In the genomic region with DNA sequence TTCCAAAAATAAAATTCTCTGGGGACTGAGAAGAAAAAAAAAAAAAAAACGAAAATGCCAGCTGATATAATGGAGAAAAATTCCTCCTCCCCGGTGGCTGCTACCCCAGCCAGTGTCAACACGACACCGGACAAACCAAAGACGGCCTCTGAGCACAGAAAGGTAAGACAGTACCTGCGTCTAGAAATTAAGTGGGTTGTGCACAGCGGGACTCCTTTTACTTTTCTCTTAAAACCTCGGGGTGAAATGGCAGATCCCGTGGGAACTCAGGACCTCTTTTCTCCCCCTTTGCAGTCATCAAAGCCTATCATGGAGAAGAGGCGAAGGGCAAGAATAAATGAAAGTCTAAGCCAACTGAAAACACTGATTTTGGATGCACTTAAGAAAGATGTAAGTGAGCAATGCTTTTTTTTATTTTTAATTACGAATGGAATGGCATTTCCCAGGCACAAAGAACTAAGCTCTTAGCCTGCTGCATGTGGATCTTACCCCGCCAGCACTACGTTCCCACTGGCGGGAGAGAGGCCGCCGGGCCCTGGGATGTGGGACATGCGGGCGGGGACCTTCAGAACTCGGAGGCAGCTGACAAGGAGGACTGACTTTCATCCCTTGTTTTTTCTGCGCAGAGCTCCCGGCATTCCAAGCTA, we compare ENCODE assay signal across 8 mouse cellular contexts. TPM values are rescaled to one million over a fixed set of nuclear protein-coding genes. Genes with fewer than 3 reads are reported as not detected.
DNase-seq lines count a peak whose midpoint lies in the region; ATAC-seq lines count a peak whose summit lies in the region.

No protein-coding gene starts in this region.

- H3K4me3 ChIP-seq in megakaryocyte, embryonic 14.5 days (replicated peaks) = peak overlapping the region; percentile 95
- peak overlapping the region; percentile 71 for H3K4me3 ChIP-seq in embryonic facial prominence, embryonic 12.5 days
- H3K4me3 ChIP-seq in hindbrain, embryonic 12.5 days = peak overlapping the region; percentile 55

- H3K27me3 ChIP-seq in megakaryocyte, embryonic 14.5 days (replicated peaks) = peaks cover 41% of the 10 kb centered on the region
- H3K27me3 ChIP-seq in embryonic facial prominence, embryonic 12.5 days = no peaks in the 10 kb centered on the region
- H3K27me3 ChIP-seq in hindbrain, embryonic 12.5 days = peaks cover 43% of the 10 kb centered on the region

- H3K4me1 ChIP-seq in megakaryocyte, embryonic 14.5 days = peaks cover 75% of the 10 kb centered on the region
- peaks cover 43% of the 10 kb centered on the region for H3K4me1 ChIP-seq in embryonic facial prominence, embryonic 12.5 days
- peaks cover 69% of the 10 kb centered on the region for H3K4me1 ChIP-seq in hindbrain, embryonic 12.5 days

- peak overlapping the region; percentile 94 for H3K4me2 ChIP-seq in embryonic facial prominence, embryonic 12.5 days (replicated peaks)
- peak overlapping the region; percentile 95 for H3K4me2 ChIP-seq in hindbrain, embryonic 12.5 days (replicated peaks)

- H3K36me3 ChIP-seq in megakaryocyte, embryonic 14.5 days (replicated peaks; ENCODE audit: low read length) = peaks cover 4% of the 10 kb centered on the region
- no peaks in the 10 kb centered on the region for H3K36me3 ChIP-seq in embryonic facial prominence, embryonic 12.5 days
- H3K36me3 ChIP-seq in hindbrain, embryonic 12.5 days = no peaks in the 10 kb centered on the region

- peak; percentile 38 for DNase-seq in lung, postnatal 10 days
- DNase-seq in T-cell, adult 2 months (ENCODE audit: low spot score) = no peak
- no peak for DNase-seq in adrenal gland, postnatal 10 days
- no peak for DNase-seq in urinary bladder, postnatal 25 days (ENCODE audit: low spot score)

- peak overlapping the region; percentile 83 for H3K9ac ChIP-seq in embryonic facial prominence, embryonic 12.5 days
- H3K9ac ChIP-seq in hindbrain, embryonic 12.5 days = peak overlapping the region; percentile 73

- under 1% methylated on average over 21 of the region's 21 CpGs for WGBS in embryonic facial prominence, embryonic 12.5 days
- under 1% methylated on average over 21 of the region's 21 CpGs for WGBS in hindbrain, embryonic 12.5 days

- no peaks in the 10 kb centered on the region for H3K9me3 ChIP-seq in megakaryocyte, embryonic 14.5 days
- H3K9me3 ChIP-seq in embryonic facial prominence, embryonic 12.5 days = no peaks in the 10 kb centered on the region
- no peaks in the 10 kb centered on the region for H3K9me3 ChIP-seq in hindbrain, embryonic 12.5 days (replicated peaks)

- peak overlapping the region; percentile 95 for H3K27ac ChIP-seq in embryonic facial prominence, embryonic 12.5 days
- peak overlapping the region; percentile 80 for H3K27ac ChIP-seq in hindbrain, embryonic 12.5 days

- no peak for ATAC-seq in megakaryocyte, adult 5-6 weeks (ENCODE audit: poor library complexity, severe bottlenecking)
- no peak for ATAC-seq in embryonic facial prominence, embryonic 12.5 days (ENCODE audit: insufficient number of reproducible peaks, insufficient read depth, low FRiP score, low TSS enrichment)
- ATAC-seq in hindbrain, embryonic 12.5 days (ENCODE audit: low FRiP score) = no peak

RNA-seq across cellular contexts. Expression of gene Hes1, which starts 1.5 kb away (rescaled TPM):
- polyA plus RNA-seq in megakaryocyte, embryonic 14.5 days (2012; ENCODE audit: insufficient read depth, low replicate concordance) = 35.1 and 50.8 TPM in 2 replicates
- 0.60 and 0.71 TPM in 2 replicates for total RNA-seq in megakaryocyte, adult 5-6 weeks (2015)
- total RNA-seq in megakaryocyte, adult 5-6 weeks (2017) = 0.18 and 0.49 TPM in 2 replicates
- polyA plus RNA-seq in embryonic facial prominence, embryonic 12.5 days (2016; fragmentation: Nextera tagmentation; extraction: Ambion mirVana) = 64.0 and 65.2 TPM in 2 replicates
- polyA plus RNA-seq in hindbrain, embryonic 12.5 days (2016; fragmentation: Nextera tagmentation; extraction: Ambion mirVana) = 39.5 and 40.3 TPM in 2 replicates
- total RNA-seq in adrenal gland, postnatal 10 days (2021) = 10 to 100 TPM; 28.7 to 35.5 TPM
